Mouse (Mus musculus) CH12.LX (cell line): ENCODE results near the gene Mest.

ENCODE experiments used
- CTCF ChIP-seq, 2 experiments: IDR thresholded peaks in 1 of 2; conservative IDR thresholded peaks in 1 of 2; 2 replicates each; pipeline ENCODE4 v1.5.1; 2011 to 2012; ENCODE audit warnings: low read depth in 2 of 2, low read length in 2 of 2, improper control_type of control experiment in 1 of 2, inconsistent platforms in 1 of 2, mild to moderate bottlenecking in 1 of 2, moderate library complexity in 1 of 2
- POLR2AphosphoS2 ChIP-seq: IDR thresholded peaks from 2 replicates; pipeline ENCODE4 v1.6.1; 2011; ENCODE audit warnings: low read depth, low read length, improper control_type of control experiment

DNA sequence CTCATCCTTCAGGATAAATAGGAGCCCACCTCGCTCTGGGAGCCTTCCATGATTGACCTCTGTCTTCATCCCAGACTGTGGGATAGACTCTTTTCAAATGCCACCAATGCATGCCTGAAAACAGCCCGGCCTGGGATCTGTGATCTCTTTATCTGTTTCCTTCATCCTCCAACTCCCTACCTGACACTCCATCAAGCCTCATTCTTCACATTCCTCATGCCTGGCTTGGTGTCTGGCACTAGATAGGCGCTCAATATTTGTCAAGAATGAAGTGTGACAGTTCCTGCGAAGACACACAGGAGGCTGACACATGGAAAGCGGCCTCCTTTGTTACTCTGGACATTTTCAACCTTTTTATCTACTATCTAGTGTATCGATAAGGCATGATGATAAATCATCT is 19.9 kb upstream of the Mest start:
- no peak for TF ChIP-seq CTCF (conservative IDR thresholded peaks at IDR 0.05 in 1 of 2, IDR thresholded peaks at IDR 0.05 in 1 of 2; ENCODE audit: low read depth in 2 of 2, low read length in 2 of 2)
- TF ChIP-seq POLR2AphosphoS2, result no peak
